Mouse (Mus musculus) midbrain, embryonic 11.5 days (tissue): Measurements from ENCODE around the gene Hoxc12. TPM values are rescaled to one million over a fixed set of nuclear protein-coding genes. Genes with fewer than 3 reads are reported as not detected.
A peak's percentile ranks its signal among the peaks of the same experiment; 100 is the strongest.

Experiments
- ATAC-seq: fragments of 200-750 bp; cut with Nextera tagmentation; 2 replicates; pipeline ENCODE4 v1.8.0; 2017; ENCODE audit warnings: moderate TSS enrichment, moderate library complexity; ENCODE audit not compliant: low FRiP score
- DNase-seq: peaks from one replicate; pipeline ENCODE4 v3.0.0; 2015; ENCODE audit warnings: low spot score; ENCODE audit errors: missing footprints
- H3K27ac ChIP-seq: fragments of 300-500 bp; sonication (generic); 2 replicates; pipeline ENCODE4 v1.5.1; 2014; ENCODE audit warnings: low read depth, low read length
- H3K27me3 ChIP-seq: fragments of 300-500 bp; sonication (generic); 2 replicates; pipeline ENCODE4 v1.6.1; 2014; ENCODE audit warnings: mild to moderate bottlenecking, low read length, moderate library complexity, mixed read lengths; ENCODE audit not compliant: control insufficient read depth, insufficient read depth
- H3K36me3 ChIP-seq: fragments of 300-500 bp; sonication (generic); 2 replicates; pipeline ENCODE4 v1.6.1; 2014; ENCODE audit warnings: mild to moderate bottlenecking, low read length, moderate library complexity, mixed read lengths; ENCODE audit not compliant: control insufficient read depth, insufficient read depth
- H3K4me1 ChIP-seq: fragments of 300-500 bp; sonication (generic); 2 replicates; pipeline ENCODE4 v1.6.1; 2014; ENCODE audit warnings: low read length; ENCODE audit not compliant: control insufficient read depth, insufficient read depth
- H3K4me2 ChIP-seq: fragments of 300-500 bp; sonication (generic); 2 replicates; pipeline ENCODE4 v1.6.1; 2014; ENCODE audit warnings: mild to moderate bottlenecking, moderate library complexity
- H3K4me3 ChIP-seq: fragments of 300-500 bp; sonication (generic); 2 replicates; pipeline ENCODE4 v1.5.1; 2014; ENCODE audit warnings: low read depth, low read length
- H3K9ac ChIP-seq: fragments of 300-500 bp; sonication (generic); 2 replicates; pipeline ENCODE4 v1.6.1; 2014; ENCODE audit warnings: low read length
- H3K9me3 ChIP-seq: fragments of 300-500 bp; sonication (generic); 2 replicates; pipeline ENCODE4 v1.6.1; 2016; ENCODE audit warnings: low read length; ENCODE audit not compliant: control insufficient read depth
- WGBS: fragments of 180-500 bp; shearing (Covaris S2); extraction: QIAGEN DNeasy Blood & Tissue Kit; methylation state at CpG from one replicate; pipeline ENCODE4 v1.1.7; 2014; 5-methylcytosine and 5-hydroxymethylcytosine counted together
- polyA plus RNA-seq: library from polyadenylated mRNA; unstranded; fragments of >200 nt; fragmentation: Nextera tagmentation; extraction: Ambion mirVana; gene quantifications from 2 replicates; pipeline ENCODE4 v1.2.1, GENCODE M21; 2014

Hoxc12 gene
- polyA plus RNA-seq, 1 experiment from 2014 or later: not detected

- ATAC-seq (no peak), DNase-seq (no peak)
- Histone ChIP-seq H3K4me3 (no peak overlapping the region), H3K36me3 (no peaks in the 10 kb centered on the region), H3K27me3 (peaks cover 100% of the 10 kb centered on the region), H3K4me1 (no peaks in the 10 kb centered on the region), H3K9me3 (no peaks in the 10 kb centered on the region), H3K27ac (no peak overlapping the region), H3K4me2 (no peak overlapping the region), H3K9ac (no peak overlapping the region)
- 2% methylated on average over 23 of the region's 23 CpGs for WGBS
These were observed 4.7 kb upstream of the Hoxc12 start for GRCm38 (mm10) chr15:102931706-102932358.

- Histone ChIP-seq H3K4me3 (no peak overlapping the region), H3K36me3 (no peaks in the 10 kb centered on the region), H3K4me2 (no peak overlapping the region), H3K9ac (no peak overlapping the region), H3K27ac (no peak overlapping the region), H3K27me3 (peaks cover 100% of the 10 kb centered on the region), H3K9me3 (no peaks in the 10 kb centered on the region), H3K4me1 (no peaks in the 10 kb centered on the region)
- DNase-seq (no peak), ATAC-seq (no peak)
- under 1% methylated on average over 12 of the region's 12 CpGs for WGBS
These were observed 2.1 kb upstream of the Hoxc12 start for GRCm38 (mm10) chr15:102934438-102934837.

- Histone ChIP-seq H3K9me3 (no peaks in the 10 kb centered on the region), H3K27me3 (peaks cover 100% of the 10 kb centered on the region), H3K9ac (no peak overlapping the region), H3K4me2 (no peak overlapping the region), H3K4me1 (no peaks in the 10 kb centered on the region), H3K36me3 (no peaks in the 10 kb centered on the region), H3K4me3 (no peak overlapping the region), H3K27ac (no peak overlapping the region)
- WGBS: under 1% methylated on average over 26 of the region's 27 CpGs
- no peak for DNase-seq
- ATAC-seq: no peak
These were observed 1.7 kb upstream of the Hoxc12 start for GRCm38 (mm10) chr15:102934897-102935296.

GRCm38 (mm10) chr15:102937036-102937666, 594 bp downstream of the Hoxc12 start:
- under 1% methylated on average over 50 of the region's 50 CpGs for WGBS
- H3K4me3 ChIP-seq: no peak overlapping the region

GRCm38 (mm10) chr15:102939256-102940155, 2.9 kb downstream of the Hoxc12 start:
- no peak overlapping the region for H3K4me2 ChIP-seq
- H3K27me3 ChIP-seq: peaks cover 100% of the 10 kb centered on the region
- WGBS: 1% methylated on average over 34 of the region's 34 CpGs
- H3K4me1 ChIP-seq: 0 out of 2 replicates have a peak, but pooled peaks cover 3% of the 10 kb centered on the region
- H3K9ac ChIP-seq: no peak overlapping the region
- no peak for ATAC-seq
- H3K4me3 ChIP-seq: no peak overlapping the region
- DNase-seq: no peak
- no peak overlapping the region for H3K27ac ChIP-seq
- H3K9me3 ChIP-seq: no peaks in the 10 kb centered on the region
- no peaks in the 10 kb centered on the region for H3K36me3 ChIP-seq

More at GRCm38 (mm10) chr15:102937036-102937666, 594 bp downstream of the Hoxc12 start:
- Histone ChIP-seq H3K36me3 (no peaks in the 10 kb centered on the region), H3K27me3 (peaks cover 100% of the 10 kb centered on the region), H3K4me1 (no peaks in the 10 kb centered on the region), H3K9me3 (no peaks in the 10 kb centered on the region), H3K27ac (no peak overlapping the region), H3K9ac (no peak overlapping the region), H3K4me2 (no peak overlapping the region)
- ATAC-seq (no peak), DNase-seq (no peak)

GRCm38 (mm10) chr15:102942739-102943467, 6.3 kb downstream of the Hoxc12 start:
- Histone ChIP-seq H3K4me2 (peak overlapping the region; percentile 24), H3K27me3 (peaks cover 100% of the 10 kb centered on the region), H3K4me1 (0 out of 2 replicates have a peak, but pooled peaks cover 3% of the 10 kb centered on the region), H3K4me3 (peak overlapping the region; percentile 6; the same call in 1 of the 2 replicates), H3K9me3 (no peaks in the 10 kb centered on the region), H3K27ac (no peak overlapping the region), H3K9ac (no peak overlapping the region), H3K36me3 (no peaks in the 10 kb centered on the region)
- ATAC-seq: no peak
- DNase-seq: peak; percentile 97
- under 1% methylated on average over 46 of the region's 53 CpGs for WGBS

- DNase-seq (peak; percentile 95), ATAC-seq (no peak)
- Histone ChIP-seq H3K36me3 (no peaks in the 10 kb centered on the region), H3K9ac (no peak overlapping the region), H3K4me1 (0 out of 2 replicates have a peak, but pooled peaks cover 3% of the 10 kb centered on the region), H3K27me3 (peaks cover 100% of the 10 kb centered on the region), H3K4me2 (no peak overlapping the region), H3K27ac (no peak overlapping the region), H3K9me3 (no peaks in the 10 kb centered on the region), H3K4me3 (peak overlapping the region; percentile 6; the same call in 1 of the 2 replicates)
- WGBS: 5% methylated on average over 5 of the region's 5 CpGs
These were observed 6.9 kb downstream of the Hoxc12 start for GRCm38 (mm10) chr15:102943468-102943813.

GRCm38 (mm10) chr15:102945185-102946077, 8.9 kb downstream of the Hoxc12 start:
- Histone ChIP-seq H3K36me3 (no peaks in the 10 kb centered on the region), H3K9ac (no peak overlapping the region), H3K27ac (no peak overlapping the region), H3K4me1 (0 out of 2 replicates have a peak, but pooled peaks cover 3% of the 10 kb centered on the region), H3K27me3 (peaks cover 100% of the 10 kb centered on the region), H3K9me3 (no peaks in the 10 kb centered on the region), H3K4me2 (no peak overlapping the region), H3K4me3 (no peak overlapping the region)
- no peak for DNase-seq
- WGBS: 10% methylated on average over 22 of the region's 22 CpGs
- ATAC-seq: no peak
